Mouse (Mus musculus) MEL (cell line): ENCODE data around the gene Prdx1.

ENCODE experiments used
- CTCF ChIP-seq, 3 experiments: IDR thresholded peaks in 2 of 3; conservative IDR thresholded peaks in 1 of 3; 2 replicates each; pipeline ENCODE4 v1.5.1; 2011 to 2012; ENCODE audit warnings: low read length in 3 of 3, low read depth in 2 of 3, mild to moderate bottlenecking in 2 of 3, improper control_type of control experiment in 1 of 3, inconsistent platforms in 1 of 3, mixed read lengths in 1 of 3, moderate library complexity in 1 of 3; ENCODE audit not compliant: control insufficient read depth in 1 of 3, insufficient read depth in 1 of 3, poor library complexity in 1 of 3, severe bottlenecking in 1 of 3
- E2F4 ChIP-seq: IDR thresholded peaks from 2 replicates; pipeline ENCODE4 v1.6.1; 2011; ENCODE audit warnings: low read depth, low read length, improper control_type of control experiment, borderline replicate concordance
- EP300 ChIP-seq, 2 experiments: IDR thresholded peaks; 2 replicates each; pipeline ENCODE4 v1.6.1; 2011; ENCODE audit warnings: improper control_type of control experiment in 2 of 2, low read length in 2 of 2, low read depth in 1 of 2, mild to moderate bottlenecking in 1 of 2
- HCFC1 ChIP-seq: IDR thresholded peaks from 2 replicates; pipeline ENCODE4 v1.6.1; 2012; ENCODE audit warnings: low read depth, mild to moderate bottlenecking, inconsistent platforms, low read length, improper control_type of control experiment, moderate library complexity
- MYB ChIP-seq: IDR thresholded peaks from 2 replicates; pipeline ENCODE4 v1.6.1; 2011; ENCODE audit warnings: mild to moderate bottlenecking, low read depth, low read length, improper control_type of control experiment
- NRF1 ChIP-seq: IDR thresholded peaks from 2 replicates; pipeline ENCODE4 v1.6.1; 2014; ENCODE audit warnings: low read depth, mild to moderate bottlenecking, inconsistent platforms, low read length, improper control_type of control experiment, moderate library complexity; ENCODE audit not compliant: poor library complexity, insufficient read depth, severe bottlenecking
- POLR2A ChIP-seq, 2 experiments: IDR thresholded peaks; 2 replicates each; pipeline ENCODE4 v1.6.1; 2011 to 2012; ENCODE audit warnings: low read length in 2 of 2, mild to moderate bottlenecking in 2 of 2, control low read depth in 1 of 2, improper control_type of control experiment in 1 of 2, low read depth in 1 of 2, moderate library complexity in 1 of 2; ENCODE audit not compliant: control insufficient read depth in 1 of 2, insufficient read depth in 1 of 2, poor library complexity in 1 of 2
- RCOR1 ChIP-seq: IDR thresholded peaks from 2 replicates; pipeline ENCODE4 v1.6.1; 2012; ENCODE audit warnings: low read depth, mild to moderate bottlenecking, inconsistent platforms, low read length, improper control_type of control experiment
- USF2 ChIP-seq, 2 experiments: IDR thresholded peaks; 2 replicates each; pipeline ENCODE4 v1.6.1; 2011 to 2012; ENCODE audit warnings: improper control_type of control experiment in 2 of 2, low read length in 2 of 2, borderline replicate concordance in 1 of 2, inconsistent platforms in 1 of 2, low read depth in 1 of 2, mild to moderate bottlenecking in 1 of 2; ENCODE audit not compliant: insufficient read depth in 1 of 2
- ZC3H11A ChIP-seq: IDR thresholded peaks from 2 replicates; pipeline ENCODE4 v1.6.1; 2012; ENCODE audit warnings: low read depth, mild to moderate bottlenecking, inconsistent platforms, low read length, improper control_type of control experiment
- ZMIZ1 ChIP-seq: IDR thresholded peaks from 2 replicates; pipeline ENCODE4 v1.6.1; 2012; ENCODE audit warnings: low read depth, mild to moderate bottlenecking, inconsistent platforms, low read length, improper control_type of control experiment, moderate library complexity
- ZNF384 ChIP-seq: IDR thresholded peaks from 2 replicates; pipeline ENCODE4 v1.6.1; 2012; ENCODE audit warnings: low read depth, mild to moderate bottlenecking, inconsistent platforms, low read length, improper control_type of control experiment

DNA sequence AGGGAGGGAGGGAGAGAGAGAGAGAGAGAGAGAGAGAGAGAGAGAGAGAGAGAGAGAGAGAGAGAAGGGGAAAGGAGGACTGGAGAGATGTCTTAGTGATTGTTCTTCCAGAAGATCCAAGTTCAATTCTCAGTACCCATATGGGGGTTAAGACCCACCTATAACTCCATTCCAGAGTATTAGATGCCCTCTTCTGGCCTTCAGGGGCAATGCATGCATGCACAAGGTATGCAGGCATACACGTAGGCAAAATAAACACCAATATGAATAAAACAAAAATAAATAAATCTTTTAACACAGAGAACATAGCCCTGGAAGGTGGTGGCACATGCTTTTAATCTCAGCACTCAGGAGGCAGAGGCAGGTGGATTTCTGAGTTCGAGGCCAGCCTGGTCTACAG lies 16.1 kb upstream of the Prdx1 start:
- TF ChIP-seq E2F4 (no peak), HCFC1 (no peak), CTCF (IDR thresholded peaks at IDR 0.05 in 2 of 3, conservative IDR thresholded peaks at IDR 0.05 in 1 of 3; ENCODE audit: control insufficient read depth in 1 of 3, insufficient read depth in 1 of 3, low read depth in 2 of 3, low read length in 3 of 3, poor library complexity in 1 of 3, severe bottlenecking in 1 of 3) (peak; percentile 36 to 51 (median 45); a peak in 5 of 6 replicates), ZMIZ1 (no peak), ZNF384 (no peak), NRF1 (no peak), POLR2A (IDR thresholded peaks at IDR 0.05; ENCODE audit: control insufficient read depth in 1 of 2, insufficient read depth in 1 of 2, low read depth in 1 of 2, low read length in 2 of 2, poor library complexity in 1 of 2) (no peak), USF2 (IDR thresholded peaks at IDR 0.05; ENCODE audit: borderline replicate concordance in 1 of 2, insufficient read depth in 1 of 2, low read depth in 1 of 2, low read length in 2 of 2) (no peak), MYB (no peak), EP300 (IDR thresholded peaks at IDR 0.05; ENCODE audit: low read depth in 1 of 2, low read length in 2 of 2) (no peak), RCOR1 (no peak), ZC3H11A (peak; percentile 22; the same call in 1 of the 2 replicates)
